Mouse (Mus musculus): ENCODE measurements around the gene Cisd3. TPM values are rescaled to one million over a fixed set of nuclear protein-coding genes. Genes with fewer than 3 reads are reported as not detected.
"Not testable (repeated sequence)": the region's sequence is repeated elsewhere in the genome, so short reads cannot be mapped to it uniquely, and the experiment has no call there.

The Cisd3 gene
- polyA plus RNA-seq, 1 experiment from 2014 or later, result 52.6 TPM

GRCm38 (mm10) chr11:97653376-97653775 is 32.2 kb upstream of the Cisd3 start:
- H3K9ac ChIP-seq (ENCODE audit: low read length); H3K27ac ChIP-seq (replicated peaks in 1 of 2; ENCODE audit: control insufficient read depth in 1 of 2, insufficient read depth in 1 of 2, low read depth in 2 of 2, low read length in 2 of 2); H3K36me3 ChIP-seq (ENCODE audit: control insufficient read depth, insufficient read depth, low read length); H3K4me2 ChIP-seq (ENCODE audit: low read length); H3K27me3 ChIP-seq (ENCODE audit: control insufficient read depth, insufficient read depth, low read length); H3K9me3 ChIP-seq (ENCODE audit: control insufficient read depth, low read length); H3K4me3 ChIP-seq (ENCODE audit: control insufficient read depth in 1 of 2, insufficient read depth in 1 of 2, low read depth in 1 of 2, low read length in 2 of 2); ATAC-seq (ENCODE audit: insufficient number of reproducible peaks, insufficient read depth, low FRiP score, low read depth): not testable (repeated sequence)
- H3K4me1 ChIP-seq (ENCODE audit: control insufficient read depth in 2 of 2, insufficient read depth in 2 of 2, low read length in 2 of 2), result peaks cover 7 to 13% of the 10 kb centered on the region in 2 experiments
- WGBS, result 92% methylated on average over 11 of the region's 11 CpGs

GRCm38 (mm10) chr11:97654210-97654609 is 31.4 kb upstream of the Cisd3 start:
- no peak overlapping the region for H3K4me3 ChIP-seq (ENCODE audit: control insufficient read depth in 1 of 2, insufficient read depth in 1 of 2, low read depth in 1 of 2, low read length in 2 of 2)
- no peak overlapping the region for H3K4me2 ChIP-seq (ENCODE audit: low read length)
- 89% methylated on average over 2 of the region's 2 CpGs for WGBS
- no peak for ATAC-seq (ENCODE audit: insufficient number of reproducible peaks, insufficient read depth, low FRiP score, low read depth)
- no peak overlapping the region for H3K27ac ChIP-seq (replicated peaks in 1 of 2; ENCODE audit: control insufficient read depth in 1 of 2, insufficient read depth in 1 of 2, low read depth in 2 of 2, low read length in 2 of 2)
- no peaks in the 10 kb centered on the region for H3K36me3 ChIP-seq (ENCODE audit: control insufficient read depth, insufficient read depth, low read length)
- H3K27me3 ChIP-seq (ENCODE audit: control insufficient read depth, insufficient read depth, low read length), result no peaks in the 10 kb centered on the region
- H3K9me3 ChIP-seq (ENCODE audit: control insufficient read depth, low read length), result no peaks in the 10 kb centered on the region
- H3K9ac ChIP-seq (ENCODE audit: low read length), result no peak overlapping the region
- H3K4me1 ChIP-seq (ENCODE audit: control insufficient read depth in 2 of 2, insufficient read depth in 2 of 2, low read length in 2 of 2), result peaks cover 10 to 17% of the 10 kb centered on the region in 2 experiments

- Histone ChIP-seq H3K9ac (ENCODE audit: low read length) (peak overlapping the region; percentile 38; the same call in 1 of the 2 replicates), H3K4me1 (ENCODE audit: control insufficient read depth in 2 of 2, insufficient read depth in 2 of 2, low read length in 2 of 2) (peaks cover 23 to 30% of the 10 kb centered on the region in 2 experiments), H3K36me3 (ENCODE audit: control insufficient read depth, insufficient read depth, low read length) (no peaks in the 10 kb centered on the region), H3K9me3 (ENCODE audit: control insufficient read depth, low read length) (no peaks in the 10 kb centered on the region), H3K4me3 (ENCODE audit: control insufficient read depth in 1 of 2, insufficient read depth in 1 of 2, low read depth in 1 of 2, low read length in 2 of 2) (no peak overlapping the region), H3K27ac (replicated peaks in 1 of 2; ENCODE audit: control insufficient read depth in 1 of 2, insufficient read depth in 1 of 2, low read depth in 2 of 2, low read length in 2 of 2) (peak overlapping the region in 1 of 2 experiments; percentile 20; a peak in 2 of 4 replicates), H3K4me2 (ENCODE audit: low read length) (no peak overlapping the region), H3K27me3 (ENCODE audit: control insufficient read depth, insufficient read depth, low read length) (no peaks in the 10 kb centered on the region)
- no peak for ATAC-seq (ENCODE audit: insufficient number of reproducible peaks, insufficient read depth, low FRiP score, low read depth)
- 72% methylated on average over 14 of the region's 14 CpGs for WGBS
Measured at GRCm38 (mm10) chr11:97656269-97656971, 29.2 kb upstream of the Cisd3 start.

GRCm38 (mm10) chr11:97657184-97657945 is 28.3 kb upstream of the Cisd3 start:
- Histone ChIP-seq H3K4me3 (ENCODE audit: control insufficient read depth in 1 of 2, insufficient read depth in 1 of 2, low read depth in 1 of 2, low read length in 2 of 2) (no peak overlapping the region), H3K27ac (replicated peaks in 1 of 2; ENCODE audit: control insufficient read depth in 1 of 2, insufficient read depth in 1 of 2, low read depth in 2 of 2, low read length in 2 of 2) (peak overlapping the region in 1 of 2 experiments; percentile 20; a peak in 2 of 4 replicates)

GRCm38 (mm10) chr11:97657967-97658366 is 27.7 kb upstream of the Cisd3 start:
- not testable (repeated sequence) for H3K27ac ChIP-seq (replicated peaks in 1 of 2; ENCODE audit: control insufficient read depth in 1 of 2, insufficient read depth in 1 of 2, low read depth in 2 of 2, low read length in 2 of 2)
- peaks cover 35 to 43% of the 10 kb centered on the region in 2 experiments for H3K4me1 ChIP-seq (ENCODE audit: control insufficient read depth in 2 of 2, insufficient read depth in 2 of 2, low read length in 2 of 2)

More at GRCm38 (mm10) chr11:97657184-97657945, 28.3 kb upstream of the Cisd3 start:
- H3K4me2 ChIP-seq (ENCODE audit: low read length), result no peak overlapping the region
- H3K27me3 ChIP-seq (ENCODE audit: control insufficient read depth, insufficient read depth, low read length), result no peaks in the 10 kb centered on the region
- H3K4me1 ChIP-seq (ENCODE audit: control insufficient read depth in 2 of 2, insufficient read depth in 2 of 2, low read length in 2 of 2), result peaks cover 32 to 39% of the 10 kb centered on the region in 2 experiments
- no peak for ATAC-seq (ENCODE audit: insufficient number of reproducible peaks, insufficient read depth, low FRiP score, low read depth)
- peak overlapping the region; percentile 38 for H3K9ac ChIP-seq (ENCODE audit: low read length)
- no peaks in the 10 kb centered on the region for H3K36me3 ChIP-seq (ENCODE audit: control insufficient read depth, insufficient read depth, low read length)
- H3K9me3 ChIP-seq (ENCODE audit: control insufficient read depth, low read length), result no peaks in the 10 kb centered on the region
- 19% methylated on average over 5 of the region's 6 CpGs for WGBS

GRCm38 (mm10) chr11:97658751-97659266 is 26.8 kb upstream of the Cisd3 start:
- Histone ChIP-seq H3K9me3 (ENCODE audit: control insufficient read depth, low read length) (no peaks in the 10 kb centered on the region), H3K9ac (ENCODE audit: low read length) (peak overlapping the region; percentile 96), H3K36me3 (ENCODE audit: control insufficient read depth, insufficient read depth, low read length) (no peaks in the 10 kb centered on the region), H3K4me2 (ENCODE audit: low read length) (peak overlapping the region; percentile 86), H3K27me3 (ENCODE audit: control insufficient read depth, insufficient read depth, low read length) (no peaks in the 10 kb centered on the region), H3K27ac (replicated peaks in 1 of 2; ENCODE audit: control insufficient read depth in 1 of 2, insufficient read depth in 1 of 2, low read depth in 2 of 2, low read length in 2 of 2) (peak overlapping the region in 1 of 2 experiments; percentile 92; a peak in 2 of 4 replicates), H3K4me1 (ENCODE audit: control insufficient read depth in 2 of 2, insufficient read depth in 2 of 2, low read length in 2 of 2) (peaks cover 35 to 43% of the 10 kb centered on the region in 2 experiments), H3K4me3 (ENCODE audit: control insufficient read depth in 1 of 2, insufficient read depth in 1 of 2, low read depth in 1 of 2, low read length in 2 of 2) (peak overlapping the region in 1 of 2 experiments; percentile 83; a peak in 1 of 4 replicates)
- ATAC-seq (ENCODE audit: insufficient number of reproducible peaks, insufficient read depth, low FRiP score, low read depth), result no peak
- 23% methylated on average over 11 of the region's 11 CpGs for WGBS

More at GRCm38 (mm10) chr11:97657967-97658366, 27.7 kb upstream of the Cisd3 start:
- H3K27me3 ChIP-seq (ENCODE audit: control insufficient read depth, insufficient read depth, low read length); ATAC-seq (ENCODE audit: insufficient number of reproducible peaks, insufficient read depth, low FRiP score, low read depth); H3K9me3 ChIP-seq (ENCODE audit: control insufficient read depth, low read length); H3K9ac ChIP-seq (ENCODE audit: low read length); H3K4me3 ChIP-seq (ENCODE audit: control insufficient read depth in 1 of 2, insufficient read depth in 1 of 2, low read depth in 1 of 2, low read length in 2 of 2); H3K4me2 ChIP-seq (ENCODE audit: low read length); H3K36me3 ChIP-seq (ENCODE audit: control insufficient read depth, insufficient read depth, low read length): not testable (repeated sequence)
- WGBS, result 90% methylated on average over 6 of the region's 6 CpGs

GRCm38 (mm10) chr11:97659267-97659989 is 26.2 kb upstream of the Cisd3 start:
- peaks cover 35 to 43% of the 10 kb centered on the region in 2 experiments for H3K4me1 ChIP-seq (ENCODE audit: control insufficient read depth in 2 of 2, insufficient read depth in 2 of 2, low read length in 2 of 2)

More at GRCm38 (mm10) chr11:97659267-97659989, 26.2 kb upstream of the Cisd3 start:
- no peak for ATAC-seq (ENCODE audit: insufficient number of reproducible peaks, insufficient read depth, low FRiP score, low read depth)
- Histone ChIP-seq H3K36me3 (ENCODE audit: control insufficient read depth, insufficient read depth, low read length) (no peaks in the 10 kb centered on the region), H3K4me3 (ENCODE audit: control insufficient read depth in 1 of 2, insufficient read depth in 1 of 2, low read depth in 1 of 2, low read length in 2 of 2) (peak overlapping the region; percentile 81 to 83), H3K4me2 (ENCODE audit: low read length) (peak overlapping the region; percentile 86), H3K27ac (replicated peaks in 1 of 2; ENCODE audit: control insufficient read depth in 1 of 2, insufficient read depth in 1 of 2, low read depth in 2 of 2, low read length in 2 of 2) (peak overlapping the region; percentile 75 to 92), H3K9me3 (ENCODE audit: control insufficient read depth, low read length) (no peaks in the 10 kb centered on the region), H3K9ac (ENCODE audit: low read length) (peak overlapping the region; percentile 96), H3K27me3 (ENCODE audit: control insufficient read depth, insufficient read depth, low read length) (no peaks in the 10 kb centered on the region)
- 9% methylated on average over 13 of the region's 13 CpGs for WGBS

All from heart, embryonic 14.5 days (tissue).